Mouse (Mus musculus) A20 (cell line): ENCODE data around the gene Rab37.

Experiments
- DNase-seq: peaks from one replicate; pipeline ENCODE4 v3.0.0-alpha.2; 2011; ENCODE audit warnings: low read depth, low spot score

Rab37 gene

DNA sequence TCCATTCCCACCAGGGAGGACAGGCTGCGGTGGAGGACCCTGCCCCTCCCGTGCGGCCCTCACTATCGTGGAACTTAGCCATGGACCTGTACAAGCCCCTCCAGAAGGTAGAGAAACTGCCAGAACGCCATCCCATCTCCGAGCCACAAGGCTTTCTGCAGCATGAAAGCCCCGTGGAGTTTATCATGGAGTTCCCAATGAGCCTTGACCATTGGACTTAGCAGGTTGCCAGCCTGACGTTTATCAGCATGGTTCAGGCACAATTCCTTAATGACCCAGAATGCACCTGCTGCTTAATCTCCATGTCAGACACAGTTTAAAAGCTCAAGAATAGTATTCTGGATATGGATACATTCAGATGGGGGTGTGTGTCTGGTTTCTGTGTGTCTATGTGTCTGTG is 6.2 kb upstream of the Rab37 start:
- DNase-seq: no peak

DNA sequence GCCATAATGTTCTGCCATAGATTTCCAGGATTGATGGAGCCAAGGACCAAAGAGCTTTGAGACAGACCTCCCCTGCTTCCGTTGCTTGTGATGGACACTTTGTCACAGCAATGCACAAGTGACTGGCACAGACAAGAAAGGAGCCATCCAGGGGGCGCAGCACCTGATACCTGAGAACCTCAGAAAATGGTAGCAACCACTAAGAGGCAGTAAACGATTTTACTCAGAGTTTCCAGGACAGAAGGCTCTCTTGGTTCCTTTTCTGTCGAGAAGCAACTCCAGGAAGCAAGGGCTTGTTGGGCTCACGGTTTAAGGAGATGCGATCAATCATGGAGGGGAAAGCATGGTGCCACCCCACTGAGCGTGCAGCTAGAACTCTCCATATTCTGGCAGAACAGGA is 5.0 kb upstream of the Rab37 start:
- no peak for DNase-seq

DNA sequence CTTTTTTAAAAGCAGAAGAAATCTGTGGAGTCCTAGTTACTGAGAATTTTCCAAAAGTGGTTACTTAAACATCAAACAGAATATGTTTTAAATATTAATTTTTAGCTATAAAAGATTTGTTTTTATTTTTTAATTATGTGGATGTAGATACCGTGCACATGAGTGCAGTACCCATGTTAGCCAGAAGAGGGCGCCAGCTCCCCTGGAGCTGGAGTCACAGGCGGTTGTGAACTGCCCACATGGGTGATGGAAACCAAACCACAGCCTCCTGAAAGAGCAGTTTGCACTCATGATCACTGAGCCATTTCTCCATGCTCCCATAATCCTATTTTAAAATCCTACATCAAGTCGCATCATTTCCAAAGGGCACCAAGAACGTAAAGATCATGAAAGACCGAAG is 1.4 kb upstream of the Rab37 start:
- peak; percentile 54 for DNase-seq

DNA sequence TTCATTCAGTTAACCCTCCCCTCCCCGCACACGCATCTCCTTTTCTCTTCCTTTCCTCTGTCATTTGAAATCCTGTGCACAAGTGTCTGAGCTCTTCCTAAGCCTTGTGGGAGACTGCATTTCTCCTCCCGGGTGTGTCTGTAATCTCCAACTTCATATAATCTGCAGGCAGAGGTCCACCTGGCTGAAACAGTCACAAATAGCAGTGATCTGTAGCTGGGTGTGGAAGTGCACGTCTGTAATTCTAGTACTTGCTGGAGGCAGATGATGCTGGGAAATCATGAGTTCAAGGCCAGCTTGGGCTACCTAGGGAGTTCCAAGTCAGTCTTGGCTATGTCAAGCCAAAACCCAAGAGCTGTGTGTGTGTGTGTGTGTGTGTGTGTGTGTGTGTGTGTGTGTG is 909 bp downstream of the Rab37 start:
- DNase-seq: no peak

DNA sequence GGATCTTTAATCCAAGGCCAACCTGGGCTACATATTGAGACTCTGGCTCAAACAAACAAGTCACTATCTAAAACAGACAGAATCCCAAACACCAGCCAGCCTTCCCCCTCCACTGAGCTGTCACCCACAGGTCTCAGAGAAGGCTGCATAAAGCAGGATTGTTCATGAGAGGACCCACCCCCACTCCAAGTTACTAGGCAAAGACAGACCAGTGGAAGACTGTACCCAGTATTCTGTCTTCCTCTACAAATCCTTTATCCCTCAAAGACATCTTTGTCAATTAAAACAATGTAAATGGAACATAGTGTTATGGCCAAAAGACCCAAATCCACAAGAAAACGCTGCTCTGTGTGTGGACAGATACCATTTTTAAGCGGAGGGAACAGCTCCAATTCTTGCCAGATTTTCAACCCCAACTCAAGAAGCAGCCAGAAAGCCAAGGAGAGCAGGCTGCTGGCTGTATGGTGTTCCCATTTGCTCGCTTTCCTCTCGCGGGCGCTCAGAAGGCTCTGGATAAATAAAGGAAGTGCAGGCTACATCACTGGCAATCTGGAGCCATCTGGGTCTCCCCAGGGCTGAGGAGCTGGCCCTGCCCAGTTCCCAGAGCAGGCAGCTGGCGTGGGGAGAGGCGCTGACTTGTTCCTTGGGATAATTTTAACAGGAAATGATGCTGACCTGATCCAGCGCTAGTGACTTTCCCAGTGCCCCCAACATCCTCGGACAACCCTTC is 7.1 kb downstream of the Rab37 start:
- DNase-seq: no peak

DNA sequence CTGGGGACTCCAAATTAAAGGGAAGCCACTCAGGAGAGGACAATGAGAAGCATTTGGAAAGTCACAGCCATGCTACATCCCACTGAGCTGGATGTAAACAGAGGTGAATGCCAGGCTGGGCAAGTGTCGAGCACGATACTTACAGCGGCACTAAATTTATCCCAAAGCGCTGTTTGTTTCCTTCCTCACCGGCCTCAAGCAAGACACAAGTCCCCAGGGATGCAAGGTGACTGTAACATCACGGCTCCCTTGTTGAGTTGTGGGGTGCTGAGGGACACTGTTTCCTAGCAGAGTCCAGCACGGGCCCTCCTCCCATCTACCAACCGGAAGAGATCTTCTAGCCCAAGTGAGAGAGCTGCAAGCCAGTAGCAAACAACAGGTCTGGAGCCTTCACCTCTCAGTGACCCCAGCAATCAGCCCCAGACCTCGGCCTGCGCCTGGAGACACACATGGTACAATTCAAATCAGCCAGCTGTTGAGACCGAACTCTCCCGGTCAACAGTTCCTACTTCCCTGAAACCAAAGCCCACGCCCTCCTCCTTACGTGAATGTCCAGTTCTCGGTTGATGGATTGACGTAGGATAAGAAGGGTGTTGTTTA is 8.1 kb downstream of the Rab37 start:
- DNase-seq: peak; percentile 86

DNA sequence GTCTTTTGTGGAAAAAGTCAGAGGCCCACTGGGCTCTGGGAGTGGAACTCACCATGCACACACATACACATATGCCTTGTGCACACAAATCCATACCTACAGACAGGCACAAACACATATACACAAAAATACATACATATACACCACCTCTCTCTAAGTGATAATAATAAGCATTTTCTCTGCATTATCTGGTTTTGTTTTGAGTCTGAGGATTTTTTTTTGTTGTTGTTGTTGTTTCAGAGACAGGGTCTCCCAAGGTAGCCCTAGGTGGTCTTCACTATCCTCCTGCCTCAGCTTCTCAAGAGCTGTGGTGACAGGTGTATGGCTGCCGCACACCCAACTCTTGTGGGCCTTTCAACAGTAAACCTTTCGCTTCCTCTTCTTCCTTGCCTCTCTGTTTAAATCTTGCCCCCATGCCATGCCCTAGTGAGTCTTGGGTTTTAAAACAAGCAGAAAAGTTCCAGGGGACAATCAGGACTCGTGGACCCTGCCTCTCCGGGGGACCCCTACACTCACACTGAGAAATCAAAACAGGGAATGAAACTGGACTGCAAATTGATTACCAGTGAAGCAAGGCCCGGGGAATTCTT is 8.9 kb downstream of the Rab37 start:
- peak; percentile 84 for DNase-seq

DNA sequence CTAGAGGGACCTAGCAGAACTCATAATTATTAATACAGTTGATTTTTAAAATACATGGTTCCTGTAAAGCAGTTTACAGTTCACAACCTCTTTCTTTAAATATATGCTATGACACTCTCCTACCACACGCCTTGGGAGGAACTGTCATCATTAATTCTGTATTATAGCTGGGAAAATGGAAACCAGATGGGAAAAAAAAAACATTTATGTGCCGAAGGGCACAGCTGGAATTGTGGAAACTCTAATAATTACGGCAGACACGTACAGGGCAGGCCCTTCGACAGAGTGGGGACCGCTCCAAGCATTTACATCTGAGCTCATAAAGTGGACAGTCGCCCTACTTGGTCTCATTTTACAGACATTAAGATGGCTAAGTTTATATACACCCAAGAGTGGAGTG is 9.5 kb downstream of the Rab37 start:
- DNase-seq: no peak

DNA sequence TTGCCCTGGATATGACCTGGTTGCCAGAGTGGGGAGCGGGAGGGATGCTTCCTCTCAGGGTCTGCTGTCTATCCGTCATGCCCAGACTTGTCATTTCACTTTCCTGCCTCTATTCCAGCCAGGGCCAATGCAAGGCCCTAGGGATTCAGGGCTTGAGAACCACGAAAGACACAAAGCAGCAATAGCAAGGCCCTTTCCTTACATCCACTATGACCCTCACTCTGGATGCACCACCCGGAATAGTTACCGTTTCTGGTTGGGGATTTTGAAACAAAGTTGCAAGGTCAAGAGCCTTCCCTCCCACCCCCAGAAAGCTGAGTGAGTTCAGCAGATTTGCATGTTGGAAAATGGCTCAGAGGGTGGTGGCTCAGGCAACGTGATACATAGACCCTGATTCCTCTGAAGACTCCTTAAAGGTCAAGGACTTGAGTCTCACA is 10.4 kb downstream of the Rab37 start:
- no peak for DNase-seq

DNA sequence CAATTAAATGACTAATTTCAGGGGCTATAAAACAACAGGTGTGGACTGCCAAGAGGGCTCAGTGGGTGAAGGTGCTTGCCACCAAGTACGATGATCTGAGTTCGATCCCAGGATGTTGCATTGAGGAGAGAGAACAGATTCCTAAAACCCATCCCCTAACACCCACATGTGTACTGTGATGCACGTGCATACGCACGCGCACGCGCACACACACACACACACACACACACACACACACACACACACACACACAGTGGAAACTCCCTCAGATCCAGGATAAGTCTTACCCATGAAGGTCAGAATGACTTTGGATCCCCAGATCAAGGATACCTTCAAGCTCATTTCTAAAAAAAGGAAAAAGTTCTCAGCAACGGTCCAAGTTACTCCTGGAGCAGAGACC is 10.9 kb downstream of the Rab37 start:
- DNase-seq: peak; percentile 88

DNA sequence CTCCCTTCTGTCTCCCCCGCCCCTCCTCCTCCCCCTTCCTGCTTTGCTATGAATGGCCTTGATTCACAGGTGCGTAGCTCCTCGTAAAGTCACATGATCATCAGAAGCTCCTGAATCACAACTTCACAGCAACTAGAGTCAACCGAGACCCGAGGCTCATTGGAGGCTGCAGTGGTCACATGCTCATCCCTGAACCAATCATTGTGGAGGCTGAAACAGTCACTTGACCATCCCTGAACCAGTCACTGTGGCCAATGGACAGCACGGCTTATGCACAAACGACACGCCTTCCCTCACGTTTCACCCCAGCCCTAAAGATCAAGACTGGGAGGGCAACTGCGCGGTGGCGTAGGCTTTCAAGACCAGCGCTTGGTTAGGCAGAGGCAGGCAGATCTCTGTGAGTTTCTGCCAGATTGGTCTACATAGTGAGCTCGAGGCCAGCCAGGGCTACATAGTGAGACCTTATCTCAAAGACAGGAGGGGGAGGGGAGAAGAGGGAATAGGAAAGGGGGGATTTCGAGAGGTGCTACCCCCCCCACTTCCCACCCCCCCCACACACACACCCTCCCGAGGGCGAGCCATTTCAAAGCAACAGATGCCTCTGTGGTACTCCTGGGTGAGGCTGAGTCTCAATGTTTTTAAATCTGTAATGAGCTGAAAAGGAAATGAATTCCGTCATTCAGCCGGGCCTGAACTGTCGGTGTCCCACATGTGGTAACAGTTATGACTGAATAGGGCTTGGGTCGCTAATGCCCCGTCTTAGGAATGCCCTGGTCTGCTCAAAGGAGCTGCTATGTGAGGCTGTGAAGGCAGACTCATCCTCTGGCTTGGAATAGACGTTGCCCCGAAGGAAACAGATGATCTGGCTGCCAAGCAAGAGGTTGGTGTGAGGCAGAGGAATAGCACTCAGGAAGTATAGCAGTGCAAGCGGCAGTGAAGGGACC is 12.5 kb downstream of the Rab37 start:
- DNase-seq: peak; percentile 98

DNA sequence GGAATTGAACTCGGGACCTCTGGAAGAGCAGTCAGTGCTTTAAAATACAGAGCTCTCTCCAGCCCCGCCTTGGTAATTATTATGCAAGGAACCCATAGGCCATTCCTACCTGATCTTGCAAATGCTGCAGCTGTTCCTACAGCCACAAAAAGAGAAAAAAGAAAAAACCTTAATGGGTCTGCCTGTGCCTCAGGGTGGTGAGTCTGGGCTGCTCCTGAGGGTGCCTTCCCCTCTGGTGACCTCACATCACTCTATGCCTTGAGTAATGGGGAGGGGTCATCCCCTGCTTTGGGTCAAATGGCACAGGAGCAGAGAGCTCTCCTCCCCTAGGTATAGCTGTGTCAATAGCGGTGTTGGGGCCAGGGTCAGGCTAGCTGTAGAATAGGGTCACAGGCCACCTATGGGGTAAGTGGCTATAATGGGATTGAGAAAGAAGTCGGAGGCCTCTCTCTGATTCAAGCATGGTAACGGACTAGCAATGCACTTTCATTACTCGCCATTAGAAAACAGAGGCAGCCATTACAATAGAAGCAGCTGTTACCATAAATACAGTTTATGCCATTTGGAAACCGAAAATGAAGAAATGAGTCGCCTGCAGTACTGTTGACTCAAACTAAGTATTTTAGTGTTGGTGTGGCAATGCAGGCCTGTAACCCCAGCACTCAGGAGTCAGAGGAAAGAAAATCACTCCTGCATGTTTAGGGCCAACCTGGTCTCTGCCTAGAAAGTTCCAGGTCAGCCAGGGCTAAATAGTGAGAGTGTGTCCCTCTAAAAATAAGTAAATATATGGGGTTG is 13.7 kb downstream of the Rab37 start:
- DNase-seq: peak; percentile 83

DNA sequence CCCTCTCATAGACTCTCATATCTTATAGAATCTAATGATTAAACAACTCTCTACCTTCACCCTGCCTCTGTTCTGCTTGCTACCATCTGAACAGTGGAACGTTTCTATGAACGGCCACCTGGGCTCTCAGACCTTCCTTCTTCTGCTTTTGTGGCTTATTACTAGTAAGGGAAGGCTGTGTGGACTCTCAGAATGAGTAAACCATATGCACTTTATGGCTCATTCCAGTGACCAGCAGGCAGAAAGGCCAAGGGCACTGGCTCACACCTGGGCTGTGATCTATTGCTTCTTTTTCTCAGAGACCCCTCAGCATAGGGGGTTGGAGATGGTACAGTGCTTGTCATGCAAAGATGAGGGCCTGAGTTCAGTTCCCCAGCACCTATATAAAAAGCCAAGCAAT is 15.4 kb downstream of the Rab37 start:
- peak; percentile 91 for DNase-seq

DNA sequence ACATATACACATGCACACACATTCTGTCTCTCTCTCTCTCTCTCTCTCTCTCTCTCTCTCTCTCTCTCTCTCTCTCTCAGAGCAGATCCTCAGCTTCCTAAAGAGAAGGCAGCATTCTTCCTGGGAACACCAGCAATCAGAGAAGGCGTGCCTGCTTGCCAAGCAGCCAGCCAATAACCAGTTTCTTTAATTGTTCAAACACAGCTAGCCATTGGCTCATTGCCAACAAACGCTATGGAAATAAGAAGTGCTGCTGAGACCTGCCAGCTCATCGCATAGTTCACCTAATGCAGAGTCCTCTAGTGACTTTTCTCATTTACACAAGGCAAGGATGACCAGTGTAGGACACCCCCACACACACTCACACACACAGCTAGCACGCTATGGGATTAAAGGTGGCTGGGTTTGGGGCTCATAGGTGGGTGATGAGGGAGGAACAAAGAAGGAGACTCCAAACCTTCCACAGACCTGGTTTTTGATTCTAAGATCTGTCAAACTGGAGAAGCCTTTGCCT is 16.2 kb downstream of the Rab37 start:
- DNase-seq: peak; percentile 61

DNA sequence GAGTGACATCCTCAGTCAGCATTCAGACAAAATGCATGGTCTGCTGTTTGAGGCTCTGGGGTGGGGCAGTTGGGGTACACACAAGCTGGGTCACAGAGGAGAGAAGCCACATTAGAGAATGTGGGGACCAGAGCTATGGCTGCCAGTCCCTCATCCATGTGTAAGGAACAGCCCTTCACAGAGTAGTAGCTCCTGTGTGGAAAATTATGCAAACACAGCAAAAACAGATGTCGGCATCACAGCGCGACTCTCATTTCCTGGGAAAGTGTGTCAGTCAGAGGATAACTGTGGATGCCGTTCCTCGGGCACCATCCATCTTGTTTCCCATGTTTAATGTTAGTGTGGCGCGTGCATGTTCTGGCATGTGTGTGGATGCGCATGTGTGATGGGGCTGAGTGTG is 16.9 kb downstream of the Rab37 start:
- DNase-seq: no peak

DNA sequence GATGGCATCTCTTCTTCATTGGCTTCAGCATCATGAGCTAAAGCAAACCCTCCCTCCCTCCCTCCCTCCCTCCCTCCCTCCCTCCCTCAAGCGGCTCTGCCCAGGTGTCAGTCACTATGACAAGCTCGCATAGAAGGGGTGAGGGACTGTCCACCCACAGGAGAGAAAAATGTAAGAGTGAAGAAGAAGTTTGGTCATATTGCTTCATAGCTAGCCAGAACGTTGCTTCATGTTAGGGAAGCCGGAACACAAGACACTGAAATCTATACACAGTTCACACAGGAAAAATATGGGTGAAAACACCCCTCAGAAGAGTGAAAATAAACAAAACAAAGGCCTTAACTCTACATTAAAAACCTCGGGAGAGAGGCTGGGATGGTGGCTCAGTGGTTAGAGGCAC is 19.0 kb downstream of the Rab37 start:
- no peak for DNase-seq

DNA sequence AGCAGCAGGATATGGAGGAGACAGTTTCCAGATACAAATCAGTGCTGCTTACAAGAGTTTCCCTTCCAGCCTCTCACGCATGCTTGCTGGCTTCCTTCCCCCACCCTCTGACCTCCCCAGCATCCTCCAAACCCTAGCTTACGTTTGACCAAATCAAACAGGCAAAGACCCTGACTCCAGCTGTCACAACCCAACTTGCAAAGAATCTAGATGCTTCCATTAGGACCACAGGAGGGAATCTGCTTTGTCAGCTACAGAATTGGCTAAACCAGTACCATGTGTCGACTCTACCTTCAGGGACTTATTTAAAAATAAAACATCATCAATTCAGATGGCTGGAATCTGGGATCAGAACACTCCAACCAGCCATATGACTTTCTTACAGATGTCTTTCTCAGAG is 21.0 kb downstream of the Rab37 start:
- DNase-seq: no peak

DNA sequence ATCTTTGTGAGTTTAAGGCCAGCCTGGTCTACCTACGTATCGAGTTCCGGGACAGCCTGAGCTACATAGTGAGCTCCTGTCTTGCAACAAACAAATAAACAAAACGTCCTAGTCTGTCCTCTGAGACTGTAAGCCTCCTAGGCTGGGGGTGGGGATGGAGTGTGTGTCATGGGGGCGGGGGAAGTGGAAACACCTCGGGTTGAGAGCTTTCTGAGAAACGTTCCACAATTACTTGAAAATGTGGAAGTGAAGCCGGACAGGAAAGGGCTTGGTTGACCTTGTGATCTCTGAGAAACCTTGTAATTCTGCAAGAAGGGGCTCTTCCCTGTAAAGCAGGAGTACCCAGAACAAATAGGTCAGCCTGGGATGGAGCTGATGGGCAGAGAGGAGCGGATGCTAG is 28.2 kb downstream of the Rab37 start:
- no peak for DNase-seq

DNA sequence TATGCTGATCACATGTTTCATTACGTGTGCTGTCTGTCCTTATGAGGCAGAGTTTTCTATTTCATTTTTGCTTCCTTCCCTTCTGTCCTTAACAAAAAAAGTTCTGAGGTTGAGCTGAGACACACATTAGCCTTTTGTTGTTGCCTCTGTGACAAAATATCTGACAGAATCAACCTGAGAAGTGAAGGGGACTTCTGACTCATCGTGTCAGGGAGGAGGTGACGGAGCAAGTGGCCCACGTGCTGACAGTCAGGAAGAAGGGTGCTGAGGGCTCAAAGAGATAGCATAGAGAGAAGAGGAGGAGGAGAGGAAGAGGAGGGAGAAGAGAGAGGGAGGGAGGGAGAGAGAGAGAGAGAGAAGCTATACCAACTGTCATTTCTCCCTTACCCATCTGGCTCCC is 37.3 kb downstream of the Rab37 start:
- no peak for DNase-seq

DNA sequence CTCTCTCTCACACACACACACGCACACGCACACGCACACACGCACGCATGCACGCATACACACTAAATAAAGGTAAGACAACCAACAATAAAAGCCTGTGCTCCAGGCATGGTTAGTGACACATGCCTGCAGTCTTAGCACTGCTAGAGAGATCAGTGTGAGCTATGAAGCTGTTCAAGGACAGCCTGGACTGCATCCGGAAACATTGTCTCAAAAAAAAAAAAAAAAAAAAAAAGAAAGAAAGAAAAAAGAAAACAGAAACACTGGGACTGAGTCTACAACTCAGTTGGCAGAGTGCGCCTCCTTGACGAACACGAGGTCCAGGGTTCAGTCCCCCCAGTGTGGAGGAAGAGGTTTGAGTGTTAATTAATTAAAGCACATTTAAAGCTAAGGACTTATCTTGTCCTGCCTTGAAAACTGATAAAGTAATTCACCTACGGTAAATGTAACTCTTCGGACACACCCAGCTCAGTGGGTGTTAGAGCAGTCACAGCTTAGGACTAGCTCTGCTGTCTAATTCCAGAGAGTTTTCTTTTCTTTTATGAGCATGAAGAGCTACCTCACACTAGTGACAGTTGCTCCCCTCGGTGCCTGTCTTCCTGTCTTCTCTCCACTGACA is 38.4 kb downstream of the Rab37 start:
- no peak for DNase-seq
